12 mouse cellular contexts compared by ENCODE assay signal in genomic region chr15:77162931-77163330, GRCm38 (mm10).
DNase-seq lines count a peak whose midpoint lies in the region; ATAC-seq and TF ChIP-seq lines count a peak whose summit lies in the region.
"Had no signal": no experiment of that assay in that cellular context is flagged by ENCODE, and none has a peak within 500 bp of the region (broad histone marks: within the 10 kb centered on the region; RNA-seq: fewer than 3 reads in every experiment).

No protein-coding gene starts in this region.

- no peaks in the 10 kb centered on the region for H3K27me3 ChIP-seq in heart, embryonic 14.5 days (ENCODE audit: control insufficient read depth, insufficient read depth, low read length)
- H3K27me3 ChIP-seq in midbrain, embryonic 13.5 days, result no peaks in the 10 kb centered on the region
- no peaks in the 10 kb centered on the region for H3K27me3 ChIP-seq in midbrain, postnatal 0 days (ENCODE audit: insufficient read depth, low read length)
- H3K27me3 ChIP-seq in limb, embryonic 10.5 days (ENCODE audit: low read depth, poor library complexity, severe bottlenecking), result no peaks in the 10 kb centered on the region

- H3K9ac ChIP-seq in heart, embryonic 14.5 days (ENCODE audit: low read length), result peak overlapping the region; percentile 49; the same call in 1 of the 2 replicates
- no peak overlapping the region for H3K9ac ChIP-seq in midbrain, embryonic 13.5 days (replicated peaks)
- H3K9ac ChIP-seq in midbrain, postnatal 0 days (replicated peaks; ENCODE audit: low read length, poor library complexity, severe bottlenecking), result no peak overlapping the region

- peaks cover 22 to 52% of the 10 kb centered on the region in 2 experiments for H3K4me1 ChIP-seq in heart, embryonic 14.5 days (ENCODE audit: control insufficient read depth in 2 of 2, insufficient read depth in 2 of 2, low read length in 2 of 2)
- H3K4me1 ChIP-seq in midbrain, embryonic 13.5 days (replicated peaks), result peaks cover 21% of the 10 kb centered on the region
- no peaks in the 10 kb centered on the region for H3K4me1 ChIP-seq in midbrain, postnatal 0 days (ENCODE audit: insufficient read depth, low read length)
- peaks cover 57% of the 10 kb centered on the region for H3K4me1 ChIP-seq in limb, embryonic 10.5 days
- H3K4me1 ChIP-seq: megakaryocyte, embryonic 14.5 days had no signal

- H3K9me3 ChIP-seq in heart, embryonic 14.5 days (ENCODE audit: control insufficient read depth, low read length), result no peaks in the 10 kb centered on the region
- no peaks in the 10 kb centered on the region for H3K9me3 ChIP-seq in midbrain, embryonic 13.5 days
- H3K9me3 ChIP-seq in midbrain, postnatal 0 days (ENCODE audit: low read length), result no peaks in the 10 kb centered on the region
- no peaks in the 10 kb centered on the region for H3K9me3 ChIP-seq in limb, embryonic 10.5 days (replicated peaks)
- H3K9me3 ChIP-seq: megakaryocyte, embryonic 14.5 days had no signal

- no peak for TF ChIP-seq CTCF in midbrain, postnatal 0 days (IDR thresholded peaks at IDR 0.05)
- no peak for TF ChIP-seq CTCF in left cerebral cortex, adult 2 months (IDR thresholded peaks at IDR 0.05)

- H3K4me3 ChIP-seq in heart, embryonic 14.5 days (ENCODE audit: control insufficient read depth in 1 of 2, insufficient read depth in 1 of 2, low read depth in 1 of 2, low read length in 2 of 2), result no peak overlapping the region
- H3K4me3 ChIP-seq in midbrain, embryonic 13.5 days (replicated peaks), result no peak overlapping the region
- no peak overlapping the region for H3K4me3 ChIP-seq in midbrain, postnatal 0 days (ENCODE audit: low read depth, low read length)
- no peak overlapping the region for H3K4me3 ChIP-seq in limb, embryonic 10.5 days
- no peak overlapping the region for H3K4me3 ChIP-seq in left cerebral cortex, adult 2 months
- H3K4me3 ChIP-seq: megakaryocyte, embryonic 14.5 days had no signal

- peak overlapping the region; percentile 76 to 82 for H3K27ac ChIP-seq in heart, embryonic 14.5 days (replicated peaks in 1 of 2; ENCODE audit: control insufficient read depth in 1 of 2, insufficient read depth in 1 of 2, low read depth in 2 of 2, low read length in 2 of 2)
- 0 out of 2 replicates have a peak overlapping the region, but pooled peaks have one; percentile 5 for H3K27ac ChIP-seq in midbrain, embryonic 13.5 days
- no peak overlapping the region for H3K27ac ChIP-seq in midbrain, postnatal 0 days (ENCODE audit: low read depth, low read length)
- 0 out of 2 replicates have a peak overlapping the region, but pooled peaks have one; percentile 15 for H3K27ac ChIP-seq in limb, embryonic 10.5 days
- no peak overlapping the region for H3K27ac ChIP-seq in left cerebral cortex, adult 2 months

- 0 out of 2 replicates have a peak, but pooled peaks cover 3% of the 10 kb centered on the region for H3K36me3 ChIP-seq in heart, embryonic 14.5 days (ENCODE audit: control insufficient read depth, insufficient read depth, low read length)
- H3K36me3 ChIP-seq in midbrain, embryonic 13.5 days, result no peaks in the 10 kb centered on the region
- no peaks in the 10 kb centered on the region for H3K36me3 ChIP-seq in midbrain, postnatal 0 days (ENCODE audit: insufficient read depth, low read length)
- H3K36me3 ChIP-seq in limb, embryonic 10.5 days, result no peaks in the 10 kb centered on the region

- DNase-seq in heart, adult 9 months (ENCODE audit: low spot score in 2 of 2), result no peak
- no peak for DNase-seq in midbrain, postnatal 0 days (ENCODE audit: low spot score)
- no peak for DNase-seq in limb, embryonic 10.5 days (ENCODE audit: low spot score)
- no peak for DNase-seq in left cerebral cortex, adult 2 months (ENCODE audit: extremely low spot score in 1 of 2, low spot score in 2 of 2)
- DNase-seq in spleen, adult 18-20 months, result no peak
- DNase-seq in frontal cortex, adult 2 months (ENCODE audit: extremely low spot score in 1 of 2, low spot score in 1 of 2), result no peak
- DNase-seq: cerebellum, adult 11 months; kidney, postnatal 36 days; thymus, postnatal 25 days had no signal

- peak overlapping the region; percentile 31 for H3K4me2 ChIP-seq in heart, embryonic 14.5 days (ENCODE audit: low read length)
- no peak overlapping the region for H3K4me2 ChIP-seq in midbrain, embryonic 13.5 days (replicated peaks)
- H3K4me2 ChIP-seq in midbrain, postnatal 0 days (ENCODE audit: low read depth, low read length, poor library complexity, severe bottlenecking), result no peak overlapping the region

- ATAC-seq in heart, embryonic 14.5 days (ENCODE audit: insufficient number of reproducible peaks, insufficient read depth, low FRiP score, low read depth), result no peak
- ATAC-seq in midbrain, embryonic 13.5 days, result no peak
- ATAC-seq in midbrain, postnatal 0 days (ENCODE audit: low FRiP score), result no peak

- WGBS in heart, embryonic 14.5 days, result 53% methylated on average over 6 of the region's 6 CpGs
- WGBS in midbrain, embryonic 13.5 days, result 62% methylated on average over 6 of the region's 6 CpGs
- 57% methylated on average over 6 of the region's 6 CpGs for WGBS in midbrain, postnatal 0 days
- WGBS in limb, embryonic 10.5 days, result 82% methylated on average over 6 of the region's 6 CpGs

- intact Hi-C loops in left cerebral cortex, adult 2 months (cut with DNase I), result no loop called here

Comparison
In these comparisons a context has a peak if more than half of its experiments do, and no peak if none do; other contexts are left out.
1. H3K27ac ChIP-seq: peak in heart, embryonic 14.5 days (2 of 2), midbrain, embryonic 13.5 days (single experiment) and limb, embryonic 10.5 days (single experiment); none in midbrain, postnatal 0 days (single experiment) and left cerebral cortex, adult 2 months (single experiment).